Mouse (Mus musculus) limb, embryonic 12.5 days (tissue): ENCODE data around the gene Tcf25. TPM values are rescaled to one million over a fixed set of nuclear protein-coding genes. Genes with fewer than 3 reads are reported as not detected.
"Not testable (repeated sequence)": the region's sequence is repeated elsewhere in the genome, so short reads cannot be mapped to it uniquely, and the experiment has no call there.

ENCODE experiments used
- ATAC-seq: fragments of 200-750 bp; cut with Nextera tagmentation; 2 replicates; pipeline ENCODE4 v1.8.0; 2017; ENCODE audit warnings: low read depth, moderate TSS enrichment; ENCODE audit not compliant: insufficient number of reproducible peaks, insufficient read depth, low FRiP score, low TSS enrichment
- H3K27ac ChIP-seq: fragments of 300-500 bp; sonication (generic); 2 replicates; pipeline ENCODE4 v1.5.1; 2016; ENCODE audit warnings: mild to moderate bottlenecking, moderate library complexity
- H3K27me3 ChIP-seq: fragments of 300-500 bp; sonication (generic); 2 replicates; pipeline ENCODE4 v1.6.1; 2016; ENCODE audit warnings: mild to moderate bottlenecking, moderate library complexity
- H3K36me3 ChIP-seq: fragments of 300-500 bp; sonication (generic); 2 replicates; pipeline ENCODE4 v1.6.1; 2016; ENCODE audit warnings: mild to moderate bottlenecking, moderate library complexity
- H3K4me1 ChIP-seq: fragments of 300-500 bp; sonication (generic); replicated peaks from 2 replicates; pipeline ENCODE4 v1.6.1; 2016
- H3K4me2 ChIP-seq: fragments of 300-500 bp; sonication (generic); 2 replicates; pipeline ENCODE4 v1.6.1; 2016; ENCODE audit warnings: mild to moderate bottlenecking, moderate library complexity
- H3K4me3 ChIP-seq: fragments of 300-500 bp; sonication (generic); replicated peaks from 2 replicates; pipeline ENCODE4 v1.5.1; 2016; ENCODE audit warnings: mild to moderate bottlenecking
- H3K9ac ChIP-seq: fragments of 300-500 bp; sonication (generic); replicated peaks from 2 replicates; pipeline ENCODE4 v1.6.1; 2016; ENCODE audit warnings: mild to moderate bottlenecking, moderate library complexity
- H3K9me3 ChIP-seq: fragments of 300-500 bp; sonication (generic); 2 replicates; pipeline ENCODE4 v1.6.1; 2016; ENCODE audit warnings: mild to moderate bottlenecking, moderate library complexity
- WGBS: fragments of 180-500 bp; shearing (Covaris S2); methylation state at CpG from one replicate; pipeline ENCODE4 v1.1.7; 2016; 5-methylcytosine and 5-hydroxymethylcytosine counted together
- polyA plus RNA-seq: library from polyadenylated mRNA; unstranded; fragments of >200 nt; fragmentation: Nextera tagmentation; extraction: Ambion mirVana; gene quantifications from 2 replicates; pipeline ENCODE4 v1.2.1, GENCODE M21; 2016

Gene Tcf25
- polyA plus RNA-seq, 1 experiment from 2014 or later = 149 TPM

GRCm38 (mm10) chr8:123451747-123452146, 78.2 kb downstream of the Tcf25 start:
- H3K4me2 ChIP-seq, H3K9ac ChIP-seq, H3K4me3 ChIP-seq, H3K4me1 ChIP-seq, H3K9me3 ChIP-seq, H3K27ac ChIP-seq, ATAC-seq, H3K27me3 ChIP-seq: not testable (repeated sequence)
- 93% methylated on average over 12 of the region's 12 CpGs for WGBS
- H3K36me3 ChIP-seq = peaks cover 80% of the 10 kb centered on the region

DNA sequence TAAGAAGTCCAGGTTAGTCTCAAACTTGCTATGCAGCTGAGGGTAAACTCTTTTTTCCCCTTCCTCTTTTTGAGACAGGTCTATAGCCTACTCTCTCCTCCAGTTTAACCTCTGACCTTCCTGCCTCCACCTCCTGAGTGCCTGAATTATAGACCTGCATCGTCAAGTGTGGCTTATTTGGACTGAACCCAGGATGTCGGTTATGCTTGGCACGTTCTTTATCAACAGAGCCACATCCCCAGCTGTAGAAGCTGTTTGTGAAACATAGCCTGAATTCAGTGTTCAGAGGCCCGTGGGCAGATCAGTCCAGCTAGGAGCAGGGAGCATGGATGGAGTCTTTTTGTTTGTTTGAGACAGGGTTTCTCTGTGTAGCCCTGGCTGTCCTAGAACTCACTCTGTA, 78.6 kb downstream of the Tcf25 start:
- WGBS = 89% methylated on average over 4 of the region's 4 CpGs
- H3K4me1 ChIP-seq = no peaks in the 10 kb centered on the region
- H3K36me3 ChIP-seq = peaks cover 84% of the 10 kb centered on the region
- ATAC-seq = no peak
- H3K27ac ChIP-seq = no peak overlapping the region
- no peak overlapping the region for H3K4me3 ChIP-seq
- H3K9me3 ChIP-seq = no peaks in the 10 kb centered on the region
- no peak overlapping the region for H3K9ac ChIP-seq
- no peaks in the 10 kb centered on the region for H3K27me3 ChIP-seq
- H3K4me2 ChIP-seq = no peak overlapping the region

DNA sequence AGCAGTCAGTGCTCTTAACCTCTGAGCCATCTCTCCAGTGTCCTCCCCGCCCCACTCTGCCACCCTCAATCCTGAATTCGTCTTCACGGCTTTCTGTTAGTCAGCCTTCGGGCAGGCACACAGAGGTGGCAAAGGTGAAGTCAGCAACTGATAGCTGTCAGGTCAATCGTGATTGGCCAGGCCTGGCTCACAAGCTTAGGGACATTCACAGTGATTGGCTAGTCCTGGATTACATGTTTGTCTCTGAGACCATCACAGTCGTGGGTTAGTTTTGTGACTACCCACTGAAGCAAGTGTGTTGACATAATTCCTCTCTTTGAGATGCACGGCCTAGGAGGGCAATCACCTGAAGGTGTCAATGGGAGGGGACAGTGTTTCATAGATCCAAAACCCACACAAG, 79.7 kb downstream of the Tcf25 start:
- no peak overlapping the region for H3K27ac ChIP-seq
- H3K27me3 ChIP-seq = no peaks in the 10 kb centered on the region
- H3K4me2 ChIP-seq = no peak overlapping the region
- no peaks in the 10 kb centered on the region for H3K4me1 ChIP-seq
- peaks cover 91% of the 10 kb centered on the region for H3K36me3 ChIP-seq
- H3K4me3 ChIP-seq = no peak overlapping the region
- no peak for ATAC-seq
- 64% methylated on average over 7 of the region's 7 CpGs for WGBS
- H3K9ac ChIP-seq = no peak overlapping the region
- no peaks in the 10 kb centered on the region for H3K9me3 ChIP-seq

Other genes starting within 250 kb of the Tcf25 start
- 15.9 and 16.0 TPM in 2 replicates for gene Sult5a1, start 215.4 kb upstream of the Tcf25 start, polyA plus RNA-seq
- 1.4 and 1.5 TPM in 2 replicates for gene Dpep1, start 187.5 kb upstream of the Tcf25 start, polyA plus RNA-seq
- 135 and 140 TPM in 2 replicates for gene Chmp1a, start 161.0 kb upstream of the Tcf25 start, polyA plus RNA-seq
- gene Spata33, start 160.9 kb upstream of the Tcf25 start, polyA plus RNA-seq = 5.0 and 6.5 TPM in 2 replicates
- gene Cdk10, start 148.9 kb upstream of the Tcf25 start, polyA plus RNA-seq = 36.3 and 36.6 TPM in 2 replicates
- gene Spata2l, start 137.5 kb upstream of the Tcf25 start, polyA plus RNA-seq = 1.6 and 1.8 TPM in 2 replicates
- gene Zfp276, start 119.6 kb upstream of the Tcf25 start, polyA plus RNA-seq = 30.1 and 31.4 TPM in 2 replicates
- gene Vps9d1, start 119.4 kb upstream of the Tcf25 start, polyA plus RNA-seq = 30.4 and 34.0 TPM in 2 replicates
- gene Fanca, start 55.2 kb upstream of the Tcf25 start, polyA plus RNA-seq = 37.0 and 40.0 TPM in 2 replicates
- gene Spire2, start 41.0 kb upstream of the Tcf25 start, polyA plus RNA-seq = 1.4 and 1.8 TPM in 2 replicates
- gene Mc1r, start 33.4 kb downstream of the Tcf25 start, polyA plus RNA-seq = not detected in 2 replicates
- gene Tubb3, start 37.7 kb downstream of the Tcf25 start, polyA plus RNA-seq = 9.1 and 14.4 TPM in 2 replicates
- gene Def8, start 49.8 kb downstream of the Tcf25 start, polyA plus RNA-seq = 40.4 and 40.6 TPM in 2 replicates
- 69.5 and 72.0 TPM in 2 replicates for gene Afg3l1, start 104.2 kb downstream of the Tcf25 start, polyA plus RNA-seq
- 12.7 and 13.5 TPM in 2 replicates for gene Dbndd1, start 141.7 kb downstream of the Tcf25 start, polyA plus RNA-seq
- gene Gas8, start 145.1 kb downstream of the Tcf25 start, polyA plus RNA-seq = 38.8 and 41.1 TPM in 2 replicates